Mouse (Mus musculus) kidney, adult 8-10 months (tissue): ENCODE results near the gene Fhad1.
A peak's percentile ranks its signal among the peaks of the same experiment; 100 is the strongest.

ENCODE experiments used
- DNase-seq, 2 experiments: peaks; one replicate each; pipeline ENCODE4 v3.0.0; 2022

Gene Fhad1

DNA sequence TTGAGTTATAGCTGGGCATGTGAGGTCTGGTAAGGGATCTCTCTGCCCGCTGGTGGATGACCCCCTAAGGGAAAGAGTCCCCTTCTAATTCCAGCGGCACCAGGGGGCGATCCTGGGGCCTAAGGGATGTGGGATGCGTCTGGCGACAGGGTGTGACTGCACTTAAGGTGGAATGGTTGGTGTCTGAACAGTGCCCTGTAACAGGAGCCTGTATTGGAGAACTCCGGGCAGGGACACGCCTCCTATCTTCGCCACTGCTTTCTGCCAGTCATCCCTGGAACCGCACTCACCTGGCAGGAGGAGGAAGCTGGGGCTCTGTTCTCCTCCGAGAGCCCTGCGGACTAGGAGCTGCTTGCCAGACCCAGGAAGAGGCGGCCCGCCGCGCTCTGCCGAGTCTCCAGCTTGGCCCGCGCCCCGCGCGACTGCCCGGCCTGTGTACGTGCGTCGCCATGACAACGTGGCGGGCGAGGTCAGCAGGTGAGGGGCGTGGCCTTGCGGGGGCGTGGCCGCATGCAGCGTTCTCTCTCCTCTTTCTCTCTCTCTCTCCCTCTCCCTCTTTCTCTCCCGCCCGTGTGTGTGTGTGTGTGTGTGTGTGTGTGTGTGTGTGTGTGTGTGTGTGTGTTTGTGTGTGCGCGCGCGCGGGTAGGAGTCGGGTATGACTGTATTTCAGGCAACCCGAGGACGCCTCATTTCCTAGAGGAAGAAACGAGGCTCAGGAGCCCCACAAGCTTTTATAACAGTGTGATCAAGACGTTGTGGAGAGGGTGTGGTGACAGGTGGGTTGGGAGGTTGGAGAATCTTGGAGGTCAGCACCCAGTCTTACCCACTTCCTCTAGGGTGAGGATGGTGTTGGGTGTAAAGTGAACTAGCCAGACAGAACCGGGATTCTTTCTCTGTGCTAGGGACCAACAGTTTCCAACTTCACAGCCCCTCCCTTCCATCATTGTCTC lies at the start of gene Fhad1:
TSS of gene Fhad1 (minus strand) at position 424 of the 950 bp plus-strand sequence.
- DNase-seq = peak; percentile 91 to 93

DNA sequence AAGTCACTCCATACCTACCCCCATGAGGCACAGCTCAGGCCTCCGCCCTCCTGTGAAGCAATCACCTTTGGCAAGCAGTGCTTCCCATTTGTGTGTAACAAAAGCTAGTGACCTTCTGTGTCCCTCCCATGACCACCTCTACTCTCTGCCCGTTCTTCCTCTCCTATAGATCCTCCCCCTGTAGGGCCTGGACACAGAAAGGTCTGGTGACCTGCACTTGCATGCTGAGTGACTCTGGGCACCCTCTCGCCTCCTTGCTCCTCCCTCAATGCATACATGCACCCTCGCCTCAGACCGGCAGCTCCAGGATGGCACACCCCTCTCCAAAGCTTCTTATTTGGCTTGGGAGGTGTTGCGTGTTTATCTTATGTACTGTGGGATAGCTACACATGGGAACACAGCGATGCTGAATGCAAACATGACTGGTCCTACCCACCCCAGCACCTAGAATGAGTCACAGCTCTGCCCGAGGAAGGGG lies 48.2 kb upstream of the Fhad1 start:
- no peak for DNase-seq

DNA sequence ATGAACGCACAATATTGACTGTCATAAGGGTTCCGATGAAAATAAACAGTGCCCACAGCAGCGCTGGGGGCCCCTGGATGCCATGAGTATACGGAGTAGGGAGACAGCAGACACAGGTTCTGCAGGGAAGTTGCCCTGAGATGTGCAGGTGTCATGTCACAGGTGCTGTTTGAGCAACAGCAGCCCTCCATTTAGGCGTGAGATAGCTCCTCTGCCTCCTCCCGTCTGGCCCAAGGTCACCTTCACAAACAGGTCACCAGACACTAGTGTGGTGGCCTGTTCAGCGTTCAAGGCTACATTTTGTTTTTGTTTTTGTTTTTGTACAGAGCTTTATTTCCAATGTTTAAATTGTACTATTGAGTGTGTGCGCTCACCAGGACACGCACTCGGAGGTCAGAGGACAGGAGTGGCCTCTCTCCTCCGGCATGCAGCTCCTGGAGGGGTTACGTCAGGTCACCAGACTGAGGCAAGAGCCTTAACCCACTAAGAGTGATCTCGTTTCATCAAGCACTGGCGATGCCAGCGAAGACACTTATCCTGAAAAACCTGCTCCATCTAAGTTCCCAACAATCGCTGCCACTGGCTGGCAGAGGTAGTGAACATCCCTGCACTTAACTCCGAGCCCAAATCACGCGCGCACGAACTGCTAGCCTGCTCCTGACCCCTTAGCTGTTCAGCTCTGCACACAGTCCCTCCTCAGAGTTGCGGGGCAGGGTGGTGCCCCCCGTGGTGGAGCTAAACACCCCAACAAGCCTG lies 46.8 kb upstream of the Fhad1 start:
- no peak for DNase-seq

DNA sequence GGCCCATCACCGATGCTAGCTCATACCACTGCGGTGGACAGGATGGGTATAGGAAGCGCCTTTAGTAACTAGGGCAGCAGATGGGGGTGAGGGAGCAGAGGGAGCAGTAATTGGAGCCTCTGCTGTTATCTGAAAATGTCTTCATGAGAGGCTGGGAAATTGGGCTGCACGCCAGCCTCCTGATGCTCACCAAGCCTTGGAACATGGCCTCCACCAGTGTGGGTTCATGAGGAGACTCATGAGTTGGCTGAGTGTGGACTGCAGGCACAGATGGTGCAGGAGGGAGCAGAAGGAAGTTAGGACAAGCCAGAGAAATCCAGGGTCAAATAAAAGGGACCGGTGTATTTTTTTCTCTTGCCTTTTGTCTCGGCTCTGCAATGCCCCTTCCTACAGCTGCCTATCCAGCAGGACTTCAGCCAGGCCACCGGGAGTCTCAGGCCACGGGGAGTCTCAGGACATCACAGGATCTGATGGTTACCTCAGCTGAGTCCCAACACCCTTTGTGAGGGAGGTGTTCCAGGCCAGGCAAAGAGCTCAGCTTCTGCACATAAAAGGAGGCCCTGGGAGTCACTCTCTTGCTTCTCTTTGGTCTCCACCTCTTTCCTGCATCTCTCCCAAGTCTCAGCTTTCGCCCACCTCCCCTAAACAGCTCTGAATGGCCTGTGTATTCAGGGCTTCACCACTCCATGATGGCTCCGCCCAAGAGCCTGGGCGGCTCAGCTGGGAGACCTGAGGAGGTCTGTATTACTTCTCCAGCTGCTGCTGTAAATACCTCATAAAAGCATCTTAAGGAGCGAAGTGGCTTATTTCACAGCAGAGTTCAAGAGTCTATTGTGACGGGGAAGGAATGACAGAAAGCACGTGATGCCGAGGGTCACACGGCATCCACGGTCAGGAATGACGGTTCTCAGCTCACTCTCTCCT lies 45.8 kb upstream of the Fhad1 start:
- DNase-seq = no peak

DNA sequence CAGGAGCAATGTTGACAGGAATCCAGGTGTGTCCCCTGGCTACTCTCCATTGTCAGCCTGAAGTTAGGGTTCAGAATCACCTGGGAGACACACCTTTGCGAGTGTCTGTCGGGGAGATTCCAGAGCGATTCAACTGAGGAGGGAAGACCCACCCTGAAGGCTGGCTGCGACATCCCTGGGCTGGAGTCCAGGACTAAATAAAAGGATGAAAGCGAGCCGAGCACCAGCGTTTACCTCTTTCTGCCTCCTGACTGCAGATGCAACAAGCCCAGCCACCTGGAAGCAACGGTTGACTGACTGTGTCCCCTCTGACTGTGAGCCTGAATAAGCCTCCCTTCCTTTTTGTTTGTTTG lies 44.9 kb upstream of the Fhad1 start:
- DNase-seq = no peak

DNA sequence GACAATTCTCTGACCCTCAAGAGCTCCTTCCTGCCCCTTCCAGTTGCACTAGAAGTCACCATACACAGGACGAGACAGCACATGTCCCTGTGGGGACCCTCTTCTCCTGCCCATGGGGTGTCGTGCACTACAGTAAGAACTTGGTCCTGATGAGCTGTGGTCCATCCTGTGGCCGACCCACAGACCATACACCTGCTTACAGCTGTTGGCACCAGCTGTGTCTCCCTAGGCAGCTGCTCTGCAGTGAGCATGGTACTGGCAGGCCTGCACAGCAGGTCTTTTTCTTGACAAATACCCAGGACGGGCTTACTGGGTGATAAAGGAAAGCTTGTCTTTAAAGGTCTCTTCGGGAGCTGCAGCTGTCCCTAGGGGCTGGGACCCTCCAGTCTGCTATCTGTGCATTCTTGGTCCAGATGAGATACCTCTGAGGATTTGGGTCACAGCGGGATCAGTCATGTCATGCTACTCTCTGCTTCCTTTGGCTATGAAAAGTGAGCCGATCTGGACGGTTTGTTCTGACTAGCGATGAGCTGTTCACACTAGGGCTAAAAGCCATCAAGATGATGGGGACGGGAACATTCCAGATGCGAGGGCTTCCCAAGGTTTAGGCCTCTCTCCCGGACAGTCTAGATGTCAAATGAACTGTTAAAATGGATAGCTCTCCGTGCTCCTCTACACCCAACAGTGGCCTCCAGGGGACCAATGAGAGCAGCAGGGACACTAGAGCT lies 44.4 kb upstream of the Fhad1 start:
- DNase-seq = no peak

DNA sequence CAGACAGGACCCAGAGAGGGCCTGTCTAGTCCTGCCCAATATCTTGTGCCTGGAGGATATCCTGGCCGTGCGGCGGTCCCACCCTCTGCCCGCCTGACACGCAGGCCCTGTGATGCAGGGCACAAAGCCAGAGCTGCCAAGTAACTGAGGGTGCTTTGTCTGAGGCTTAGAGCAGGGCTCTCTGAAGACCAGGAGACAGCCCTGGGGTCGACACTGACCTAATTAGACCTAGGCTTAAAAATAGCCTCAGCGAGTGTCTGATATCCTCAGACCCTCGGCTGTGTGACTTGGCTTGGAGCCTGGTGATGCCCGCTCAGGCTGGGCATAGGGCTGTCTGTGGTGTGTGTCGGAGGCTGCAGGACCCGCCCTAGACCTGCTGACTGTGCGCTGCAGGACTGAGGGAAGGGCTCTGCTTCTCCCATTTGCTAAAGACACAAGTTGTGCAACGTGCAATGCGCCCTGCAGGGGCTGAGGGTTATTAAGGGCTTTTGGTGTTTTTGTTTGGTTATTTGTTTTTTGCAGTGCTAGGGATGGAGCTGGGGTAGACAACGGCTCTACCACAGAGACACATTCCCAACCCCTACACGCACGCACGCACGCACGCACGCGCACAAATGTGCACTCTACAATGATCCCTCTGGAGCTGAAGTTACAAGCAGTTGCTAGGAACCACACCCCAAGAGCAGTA lies 42.8 kb upstream of the Fhad1 start:
- no peak for DNase-seq

DNA sequence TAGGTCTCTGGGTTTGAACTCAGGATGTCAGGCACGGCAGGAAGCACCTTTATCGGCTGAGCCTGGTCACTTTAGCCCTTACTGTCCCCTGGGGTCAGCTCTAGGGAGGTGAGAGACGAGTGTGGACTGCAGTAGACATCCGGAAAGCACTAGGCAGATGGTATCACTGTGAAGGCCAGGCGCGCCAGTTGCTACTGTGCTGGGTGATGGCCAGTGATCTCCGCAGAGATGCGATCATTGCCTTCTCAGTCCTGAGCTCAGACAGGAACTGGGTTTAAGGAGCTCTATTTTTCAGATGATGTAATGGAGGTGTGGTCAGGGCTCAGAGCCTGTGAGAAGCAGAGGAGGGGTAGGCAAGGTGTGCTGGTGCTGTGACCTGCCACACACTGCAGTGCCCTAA lies 40.7 kb upstream of the Fhad1 start:
- DNase-seq = no peak

DNA sequence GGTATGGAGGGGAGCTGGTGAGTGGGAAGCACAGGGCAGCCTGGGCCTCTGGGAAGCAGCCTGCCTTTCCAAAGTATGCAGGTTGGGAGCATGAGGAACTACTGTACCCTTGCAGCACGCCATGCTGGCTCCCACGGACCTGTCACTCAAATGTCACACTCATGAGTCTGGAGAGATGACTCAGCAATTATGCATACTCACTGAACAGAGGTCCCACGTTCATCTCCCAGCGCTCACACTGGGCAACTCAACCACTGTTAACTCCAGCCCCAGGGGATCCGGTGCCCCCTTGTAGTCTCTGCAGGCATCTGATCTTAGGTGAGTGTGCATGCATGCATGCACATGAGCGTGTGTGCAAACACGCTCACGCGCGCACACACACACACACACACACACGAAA lies 39.7 kb upstream of the Fhad1 start:
- no peak for DNase-seq

DNA sequence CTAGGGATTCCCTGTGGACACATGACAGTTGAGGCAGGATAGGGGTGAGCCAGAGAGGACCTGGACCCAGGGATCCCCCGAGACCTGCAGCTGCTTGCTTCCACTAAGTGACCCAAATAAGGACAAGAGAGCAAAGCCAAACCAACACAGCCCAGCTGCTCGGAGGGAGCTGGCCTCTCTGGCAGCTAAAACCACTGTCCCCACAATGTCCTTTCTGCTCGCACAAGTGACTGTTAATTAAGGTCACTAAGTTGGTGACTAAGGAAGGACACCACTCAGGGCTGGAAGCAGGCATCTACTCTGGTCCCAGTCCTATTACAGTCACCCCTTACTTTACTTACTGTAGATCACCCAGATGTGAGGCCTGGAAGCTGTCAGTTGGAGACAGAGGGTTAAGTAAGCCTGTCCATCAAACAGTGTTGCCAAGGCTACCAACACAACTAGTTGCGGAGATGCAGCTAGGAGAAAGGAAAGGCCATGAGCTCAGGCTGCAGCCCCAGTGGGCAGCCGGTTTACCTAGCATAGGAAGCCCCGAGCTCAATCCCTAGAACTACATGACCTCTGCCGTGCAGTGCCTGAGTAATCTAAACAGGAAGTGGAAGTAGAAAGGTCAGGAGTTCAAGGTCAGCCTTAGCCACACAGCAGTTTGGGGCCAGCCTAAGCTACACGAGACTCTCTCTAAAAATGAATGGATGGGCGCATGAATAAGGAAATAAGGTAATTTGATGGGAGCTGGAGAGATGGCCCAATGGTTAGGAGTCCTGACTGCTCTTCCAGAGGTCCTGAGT lies 39.0 kb upstream of the Fhad1 start:
- DNase-seq = no peak

DNA sequence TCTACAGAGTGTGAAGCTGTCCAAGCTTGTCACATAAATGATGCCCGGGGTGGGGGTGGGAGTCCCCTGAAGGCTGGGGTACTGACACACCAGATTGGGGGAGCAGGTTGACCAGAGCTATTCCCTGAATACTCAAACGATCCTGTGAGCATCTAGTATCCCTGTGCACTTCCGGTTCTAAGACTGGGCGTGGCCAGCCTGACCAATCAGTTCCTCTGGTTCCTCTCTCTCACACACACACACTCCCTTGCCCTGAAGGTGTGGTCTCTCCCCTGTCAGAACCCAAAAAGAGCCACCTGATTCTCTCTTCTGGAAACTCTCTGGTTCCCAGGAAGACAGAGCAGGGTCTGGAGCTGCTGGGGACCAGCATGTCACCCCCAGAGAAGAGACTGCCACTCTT lies 38.4 kb upstream of the Fhad1 start:
- DNase-seq = no peak

DNA sequence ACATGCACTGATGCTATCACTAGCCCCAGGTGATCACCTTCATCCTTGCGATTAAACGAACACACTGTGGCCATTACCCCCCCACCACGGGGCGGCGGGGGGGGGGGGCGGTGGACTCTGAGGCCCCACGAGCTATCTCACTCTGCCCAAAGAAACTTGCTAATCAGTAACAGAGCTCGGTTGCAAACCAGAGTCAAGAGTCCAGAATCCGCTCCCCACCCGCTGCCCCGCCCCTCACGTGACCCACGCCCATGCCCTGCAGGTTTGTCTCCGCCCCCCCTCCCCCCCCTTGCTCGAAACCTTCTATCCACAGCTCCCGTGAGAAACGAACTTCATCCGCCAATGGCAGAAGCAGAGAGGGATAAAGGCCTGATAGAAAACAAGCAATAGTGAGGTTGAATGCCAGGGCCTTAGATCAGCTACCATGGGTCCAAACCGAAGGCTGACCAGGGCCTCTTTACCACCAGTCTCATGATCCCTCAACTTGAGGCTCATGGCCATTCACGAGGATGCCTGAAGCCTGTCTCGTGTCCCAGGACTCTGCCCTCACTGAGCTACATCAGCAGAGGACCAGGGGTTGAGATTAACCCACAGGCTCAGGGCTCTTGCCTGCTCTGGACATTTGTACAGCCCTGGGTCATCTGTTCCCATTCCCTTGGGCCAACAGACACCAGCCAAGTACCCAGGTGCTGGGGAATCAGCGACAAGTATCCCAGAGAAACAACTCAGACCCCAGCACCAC lies 37.7 kb upstream of the Fhad1 start:
- peak; percentile 79 to 86 for DNase-seq

DNA sequence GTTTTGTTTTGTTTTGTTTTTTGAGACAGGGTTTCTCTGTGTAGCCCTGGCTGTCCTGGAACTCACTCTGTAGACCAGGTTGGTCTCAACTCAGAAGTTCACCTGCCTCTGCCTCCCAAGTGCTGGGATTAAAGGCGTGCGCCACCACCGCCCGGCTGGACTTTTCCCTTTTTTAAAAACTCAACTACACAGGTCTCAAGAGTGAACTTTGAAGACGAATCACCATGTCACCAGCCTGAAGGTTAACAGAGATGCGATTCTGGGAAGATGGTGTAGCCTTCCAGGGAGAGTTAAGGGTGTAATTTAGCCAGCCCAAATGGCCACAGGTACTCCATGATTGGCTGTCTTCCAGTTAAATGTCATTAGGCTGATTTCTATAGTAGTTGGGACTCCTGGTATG lies 37.0 kb upstream of the Fhad1 start:
- DNase-seq = peak in 1 of 2 experiments; percentile 66

DNA sequence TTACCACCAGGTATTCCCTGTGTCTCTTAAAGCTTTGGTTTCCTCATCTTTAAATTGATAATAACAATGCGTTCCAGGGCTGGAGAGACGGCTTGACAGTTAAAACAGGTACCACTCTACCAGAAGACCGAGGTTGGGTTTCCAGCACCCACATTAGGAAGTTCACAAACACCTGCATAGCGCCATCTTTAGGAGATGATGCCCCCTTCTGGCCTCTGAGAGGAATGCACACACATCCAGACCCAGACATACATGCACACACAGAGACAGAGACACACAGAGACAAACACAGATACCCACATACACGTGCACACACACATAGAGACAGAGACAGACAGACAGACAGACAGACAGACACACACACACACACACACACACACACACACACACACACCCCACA lies 35.1 kb upstream of the Fhad1 start:
- DNase-seq = no peak

DNA sequence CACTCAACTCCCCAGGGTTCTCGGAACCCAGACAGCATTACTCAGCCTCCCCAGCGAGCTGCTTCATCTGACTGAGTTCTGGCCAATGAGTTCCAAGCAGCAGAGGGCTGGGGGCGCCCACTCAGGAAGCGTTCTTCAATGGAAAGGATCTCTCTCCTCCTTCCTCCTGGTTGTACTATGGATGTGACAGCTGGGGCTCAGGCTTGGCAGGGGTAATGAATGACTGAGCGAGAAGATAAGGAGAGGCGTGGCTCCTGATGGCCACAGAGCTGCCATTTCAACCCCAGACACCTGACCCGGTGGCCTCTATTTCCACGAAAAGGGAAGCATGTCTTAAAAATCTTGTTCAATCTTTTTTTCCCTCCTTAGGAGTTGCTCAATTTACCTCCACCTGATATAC lies 33.5 kb upstream of the Fhad1 start:
- no peak for DNase-seq

DNA sequence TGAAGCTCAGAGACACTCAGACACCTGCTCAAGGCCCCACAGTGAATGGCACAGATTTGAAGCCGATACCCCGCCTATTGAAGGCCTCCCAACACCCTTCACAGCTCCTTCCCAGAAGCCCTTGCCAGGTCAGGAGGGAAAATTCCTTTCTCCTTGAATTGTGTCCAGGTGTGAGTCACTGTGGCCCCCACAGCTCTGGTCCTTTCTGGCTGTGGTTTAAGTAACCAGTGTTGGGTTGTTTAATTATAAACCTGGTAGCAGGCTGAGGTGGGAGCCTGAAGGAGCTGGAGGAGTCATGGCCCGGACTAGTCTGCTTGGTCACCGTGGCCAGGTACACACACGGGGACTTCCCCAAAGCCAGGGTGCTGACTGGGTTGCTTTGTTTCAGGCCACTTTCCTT lies 32.1 kb upstream of the Fhad1 start:
- peak; percentile 88 to 95 for DNase-seq

DNA sequence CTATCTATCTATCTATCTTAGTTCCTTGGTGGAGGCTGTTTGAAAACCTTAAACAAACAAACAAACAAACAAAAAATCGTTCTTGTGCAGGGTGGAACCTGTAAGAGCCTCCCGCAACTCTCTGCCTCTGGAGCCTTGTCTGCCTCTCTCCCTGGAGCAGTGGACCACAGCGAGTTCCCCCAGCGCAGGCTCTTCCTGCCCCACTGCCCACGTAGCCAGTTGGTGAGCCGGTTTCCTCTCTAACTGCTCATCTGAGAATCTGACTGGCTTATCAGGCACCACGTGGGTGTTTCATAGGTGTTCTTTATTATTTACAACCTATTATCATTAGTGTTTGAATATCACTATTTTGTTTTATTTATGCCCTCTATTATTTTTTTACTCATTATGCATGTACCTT lies 31.6 kb upstream of the Fhad1 start:
- no peak for DNase-seq

DNA sequence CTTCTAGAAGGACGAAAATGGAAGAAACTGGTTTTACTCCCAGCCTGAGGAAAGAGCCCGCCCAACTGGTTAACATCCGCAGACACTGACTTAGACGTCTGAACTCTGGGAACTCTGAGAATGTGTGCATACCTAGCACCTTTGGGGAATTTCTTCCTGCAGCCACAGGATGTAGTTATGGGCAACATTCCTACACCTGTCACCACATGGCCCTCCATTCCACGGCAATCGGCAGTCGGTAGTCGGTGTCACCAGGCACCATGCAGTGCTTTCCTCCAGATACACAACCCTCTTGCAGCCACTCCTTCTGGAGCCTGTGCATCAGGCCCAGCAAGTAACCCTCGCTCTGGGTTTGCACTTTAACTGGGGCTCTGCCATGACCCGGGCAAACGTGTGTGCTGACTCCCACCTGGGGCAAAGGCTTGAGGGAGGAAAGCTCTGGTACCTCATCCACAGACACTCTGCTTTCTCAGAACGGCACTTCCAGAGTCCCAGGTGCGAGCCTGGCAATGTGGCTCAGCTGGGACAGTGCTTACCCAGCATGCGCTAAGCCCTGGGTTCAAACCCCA lies 30.8 kb upstream of the Fhad1 start:
- DNase-seq = no peak

DNA sequence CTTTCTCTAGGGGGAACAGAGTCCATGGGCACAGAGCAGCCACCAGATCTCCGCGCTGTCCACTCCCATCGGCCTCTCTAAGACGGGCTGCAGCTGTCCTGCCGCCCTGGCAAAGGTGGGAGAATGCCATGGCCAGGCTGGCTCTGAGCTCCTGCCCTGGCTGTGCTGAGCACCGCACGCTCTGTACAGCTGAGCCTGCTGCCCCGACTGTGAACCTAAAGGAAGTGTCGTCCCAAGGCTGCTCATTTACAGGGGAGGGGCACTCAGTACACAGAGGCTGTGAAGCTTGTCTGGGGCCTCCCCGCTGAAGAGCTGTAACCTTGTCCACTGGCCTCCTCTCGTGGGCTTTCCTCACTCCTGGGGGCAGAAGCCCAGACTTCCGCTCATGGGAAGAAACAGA lies 29.6 kb upstream of the Fhad1 start:
- DNase-seq = no peak
